Mouse (Mus musculus) hindlimb bud, embryonic 11.5 days (tissue): ENCODE measurements around the gene Serpina11.
"Not testable (repeated sequence)": the region's sequence is repeated elsewhere in the genome, so short reads cannot be mapped to it uniquely, and the experiment has no call there.

Experiments used
- DNase-seq: peaks from one replicate; pipeline ENCODE4 v3.0.0-alpha.2; 2012; ENCODE audit warnings: low read depth, low spot score; ENCODE audit errors: extremely low spot score

Serpina11 gene

GRCm38 (mm10) chr12:103977060-103977459 is 12.7 kb downstream of the Serpina11 start:
- DNase-seq, result no peak

- no peak for DNase-seq
Observed at GRCm38 (mm10) chr12:103971080-103971479, 18.7 kb downstream of the Serpina11 start.

GRCm38 (mm10) chr12:103969577-103970116 is 20.1 kb downstream of the Serpina11 start:
- DNase-seq, result no peak

GRCm38 (mm10) chr12:103966761-103967160 is 23.0 kb downstream of the Serpina11 start:
- DNase-seq, result no peak

GRCm38 (mm10) chr12:103963288-103963687 is 26.5 kb downstream of the Serpina11 start:
- DNase-seq, result no peak

GRCm38 (mm10) chr12:103962860-103963259 is 26.9 kb downstream of the Serpina11 start:
- DNase-seq, result no peak

GRCm38 (mm10) chr12:103962337-103962736 is 27.4 kb downstream of the Serpina11 start:
- no peak for DNase-seq

GRCm38 (mm10) chr12:103961716-103962115 is 28.0 kb downstream of the Serpina11 start:
- DNase-seq, result no peak

GRCm38 (mm10) chr12:103958798-103959197 is 31.0 kb downstream of the Serpina11 start, which contains the start of gene Serpina1e:
TSS of gene Serpina1e (minus strand) at chr12:103958975.
- no peak for DNase-seq

- DNase-seq, result not testable (repeated sequence)
Observed at GRCm38 (mm10) chr12:103956555-103956954, 33.2 kb downstream of the Serpina11 start.

- DNase-seq, result not testable (repeated sequence)
Observed at GRCm38 (mm10) chr12:103952972-103953371, 36.8 kb downstream of the Serpina11 start.

GRCm38 (mm10) chr12:103946243-103946642 is 43.5 kb downstream of the Serpina11 start:
- no peak for DNase-seq
